Mouse (Mus musculus): Measurements from ENCODE around the gene Eif4b. TPM values are rescaled to one million over a fixed set of nuclear protein-coding genes. Genes with fewer than 3 reads are reported as not detected.
A peak's percentile ranks its signal among the peaks of the same experiment; 100 is the strongest.

Eif4b gene
- polyA plus RNA-seq, 1 experiment, result 114 TPM

GRCm38 (mm10) chr15:102065661-102066325 is 7.8 kb upstream of the Eif4b start:
- no peak overlapping the region for H3K4me3 ChIP-seq (replicated peaks; ENCODE audit: insufficient read depth, low read depth, low read length)
- no peaks in the 10 kb centered on the region for H3K27me3 ChIP-seq (ENCODE audit: control insufficient read depth, insufficient read depth, low read length)
- no peak overlapping the region for H3K27ac ChIP-seq (ENCODE audit: insufficient read depth, low read length)
- H3K4me1 ChIP-seq (ENCODE audit: control insufficient read depth, insufficient read depth, low read length), result no peaks in the 10 kb centered on the region
- DNase-seq, result peak; percentile 89 to 90
- WGBS, result 4% methylated on average over 20 of the region's 20 CpGs
- TF ChIP-seq CTCF (IDR thresholded peaks at IDR 0.05; ENCODE audit: borderline replicate concordance, insufficient read depth, low read depth, low read length) (peak; percentile 99), POLR2A (IDR thresholded peaks at IDR 0.05; ENCODE audit: borderline replicate concordance, insufficient read depth, low read length) (no peak)

GRCm38 (mm10) chr15:102070476-102071467 is 2.8 kb upstream of the Eif4b start:
- H3K27ac ChIP-seq (ENCODE audit: insufficient read depth, low read length), result no peak overlapping the region
- no peak for TF ChIP-seq POLR2A (IDR thresholded peaks at IDR 0.05; ENCODE audit: borderline replicate concordance, insufficient read depth, low read length)
- no peak for TF ChIP-seq CTCF (IDR thresholded peaks at IDR 0.05; ENCODE audit: borderline replicate concordance, insufficient read depth, low read depth, low read length)
- DNase-seq, result no peak
- no peaks in the 10 kb centered on the region for H3K27me3 ChIP-seq (ENCODE audit: control insufficient read depth, insufficient read depth, low read length)
- WGBS, result 69% methylated on average over 13 of the region's 13 CpGs
- no peaks in the 10 kb centered on the region for H3K4me1 ChIP-seq (ENCODE audit: control insufficient read depth, insufficient read depth, low read length)
- no peak overlapping the region for H3K4me3 ChIP-seq (replicated peaks; ENCODE audit: insufficient read depth, low read depth, low read length)

- no peaks in the 10 kb centered on the region for H3K4me1 ChIP-seq (ENCODE audit: control insufficient read depth, insufficient read depth, low read length)
- no peak overlapping the region for H3K27ac ChIP-seq (ENCODE audit: insufficient read depth, low read length)
- H3K27me3 ChIP-seq (ENCODE audit: control insufficient read depth, insufficient read depth, low read length), result no peaks in the 10 kb centered on the region
- TF ChIP-seq CTCF (IDR thresholded peaks at IDR 0.05; ENCODE audit: borderline replicate concordance, insufficient read depth, low read depth, low read length) (no peak), POLR2A (IDR thresholded peaks at IDR 0.05; ENCODE audit: borderline replicate concordance, insufficient read depth, low read length) (no peak)
- no peak for DNase-seq
- H3K4me3 ChIP-seq (replicated peaks; ENCODE audit: insufficient read depth, low read depth, low read length), result peak overlapping the region; percentile 89
- 15% methylated on average over 6 of the region's 6 CpGs for WGBS
Observed at GRCm38 (mm10) chr15:102072963-102073558, 512 bp upstream of the Eif4b start.

GRCm38 (mm10) chr15:102074070-102074731 is 628 bp downstream of the Eif4b start:
- H3K27ac ChIP-seq (ENCODE audit: insufficient read depth, low read length), result peak overlapping the region; percentile 81
- H3K4me3 ChIP-seq (replicated peaks; ENCODE audit: insufficient read depth, low read depth, low read length), result peak overlapping the region; percentile 89
- under 1% methylated on average over 57 of the region's 57 CpGs for WGBS
- DNase-seq, result peak in 1 of 2 experiments; percentile 67
- TF ChIP-seq CTCF (IDR thresholded peaks at IDR 0.05; ENCODE audit: borderline replicate concordance, insufficient read depth, low read depth, low read length), result no peak
- H3K27me3 ChIP-seq (ENCODE audit: control insufficient read depth, insufficient read depth, low read length), result no peaks in the 10 kb centered on the region
- H3K4me1 ChIP-seq (ENCODE audit: control insufficient read depth, insufficient read depth, low read length), result no peaks in the 10 kb centered on the region

GRCm38 (mm10) chr15:102074876-102075585 is 1.5 kb downstream of the Eif4b start:
- Histone ChIP-seq H3K4me1 (ENCODE audit: control insufficient read depth, insufficient read depth, low read length) (no peaks in the 10 kb centered on the region), H3K4me3 (replicated peaks; ENCODE audit: insufficient read depth, low read depth, low read length) (no peak overlapping the region), H3K27me3 (ENCODE audit: control insufficient read depth, insufficient read depth, low read length) (no peaks in the 10 kb centered on the region), H3K27ac (ENCODE audit: insufficient read depth, low read length) (no peak overlapping the region)
- no peak for DNase-seq
- WGBS, result 13% methylated on average over 11 of the region's 11 CpGs
- TF ChIP-seq CTCF (IDR thresholded peaks at IDR 0.05; ENCODE audit: borderline replicate concordance, insufficient read depth, low read depth, low read length) (no peak), POLR2A (IDR thresholded peaks at IDR 0.05; ENCODE audit: borderline replicate concordance, insufficient read depth, low read length) (no peak)

GRCm38 (mm10) chr15:102077111-102077677 is 3.6 kb downstream of the Eif4b start:
- Histone ChIP-seq H3K4me1 (ENCODE audit: control insufficient read depth, insufficient read depth, low read length) (no peaks in the 10 kb centered on the region), H3K27ac (ENCODE audit: insufficient read depth, low read length) (no peak overlapping the region), H3K4me3 (replicated peaks; ENCODE audit: insufficient read depth, low read depth, low read length) (no peak overlapping the region), H3K27me3 (ENCODE audit: control insufficient read depth, insufficient read depth, low read length) (no peaks in the 10 kb centered on the region)
- 83% methylated on average over 2 of the region's 2 CpGs for WGBS
- TF ChIP-seq CTCF (IDR thresholded peaks at IDR 0.05; ENCODE audit: borderline replicate concordance, insufficient read depth, low read depth, low read length), result no peak
- no peak for TF ChIP-seq POLR2A (IDR thresholded peaks at IDR 0.05; ENCODE audit: borderline replicate concordance, insufficient read depth, low read length)
- DNase-seq, result no peak

All from cerebellum, adult 2 months (tissue).